Mouse (Mus musculus): ENCODE data around the gene Nlgn2. TPM values are rescaled to one million over a fixed set of nuclear protein-coding genes. Genes with fewer than 3 reads are reported as not detected.

The Nlgn2 gene
- polyA plus RNA-seq, 1 experiment = 6.0 TPM

- 92% methylated on average over 2 of the region's 2 CpGs for WGBS
- TF ChIP-seq POLR2A (IDR thresholded peaks at IDR 0.05; ENCODE audit: borderline replicate concordance, control insufficient read depth, low read depth, low read length) = no peak
- no peak for TF ChIP-seq CTCF (IDR thresholded peaks at IDR 0.05; ENCODE audit: control insufficient read depth, insufficient read depth, low read length)
- H3K4me1 ChIP-seq (ENCODE audit: control insufficient read depth, insufficient read depth, low read length) = no peaks in the 10 kb centered on the region
- H3K4me3 ChIP-seq (replicated peaks; ENCODE audit: control insufficient read depth, low read depth, low read length) = no peak overlapping the region
- H3K27ac ChIP-seq (ENCODE audit: control insufficient read depth, insufficient read depth, low read depth, low read length, poor library complexity) = no peak overlapping the region
Observed at GRCm38 (mm10) chr11:69807641-69808040, 29.9 kb downstream of the Nlgn2 start.

- no peaks in the 10 kb centered on the region for H3K4me1 ChIP-seq (ENCODE audit: control insufficient read depth, insufficient read depth, low read length)
- H3K27ac ChIP-seq (ENCODE audit: control insufficient read depth, insufficient read depth, low read depth, low read length, poor library complexity) = no peak overlapping the region
- 90% methylated on average over 4 of the region's 4 CpGs for WGBS
- TF ChIP-seq POLR2A (IDR thresholded peaks at IDR 0.05; ENCODE audit: borderline replicate concordance, control insufficient read depth, low read depth, low read length) = no peak
- TF ChIP-seq CTCF (IDR thresholded peaks at IDR 0.05; ENCODE audit: control insufficient read depth, insufficient read depth, low read length) = no peak
- H3K4me3 ChIP-seq (replicated peaks; ENCODE audit: control insufficient read depth, low read depth, low read length) = no peak overlapping the region
Observed at GRCm38 (mm10) chr11:69806378-69806777, 31.2 kb downstream of the Nlgn2 start.

DNA sequence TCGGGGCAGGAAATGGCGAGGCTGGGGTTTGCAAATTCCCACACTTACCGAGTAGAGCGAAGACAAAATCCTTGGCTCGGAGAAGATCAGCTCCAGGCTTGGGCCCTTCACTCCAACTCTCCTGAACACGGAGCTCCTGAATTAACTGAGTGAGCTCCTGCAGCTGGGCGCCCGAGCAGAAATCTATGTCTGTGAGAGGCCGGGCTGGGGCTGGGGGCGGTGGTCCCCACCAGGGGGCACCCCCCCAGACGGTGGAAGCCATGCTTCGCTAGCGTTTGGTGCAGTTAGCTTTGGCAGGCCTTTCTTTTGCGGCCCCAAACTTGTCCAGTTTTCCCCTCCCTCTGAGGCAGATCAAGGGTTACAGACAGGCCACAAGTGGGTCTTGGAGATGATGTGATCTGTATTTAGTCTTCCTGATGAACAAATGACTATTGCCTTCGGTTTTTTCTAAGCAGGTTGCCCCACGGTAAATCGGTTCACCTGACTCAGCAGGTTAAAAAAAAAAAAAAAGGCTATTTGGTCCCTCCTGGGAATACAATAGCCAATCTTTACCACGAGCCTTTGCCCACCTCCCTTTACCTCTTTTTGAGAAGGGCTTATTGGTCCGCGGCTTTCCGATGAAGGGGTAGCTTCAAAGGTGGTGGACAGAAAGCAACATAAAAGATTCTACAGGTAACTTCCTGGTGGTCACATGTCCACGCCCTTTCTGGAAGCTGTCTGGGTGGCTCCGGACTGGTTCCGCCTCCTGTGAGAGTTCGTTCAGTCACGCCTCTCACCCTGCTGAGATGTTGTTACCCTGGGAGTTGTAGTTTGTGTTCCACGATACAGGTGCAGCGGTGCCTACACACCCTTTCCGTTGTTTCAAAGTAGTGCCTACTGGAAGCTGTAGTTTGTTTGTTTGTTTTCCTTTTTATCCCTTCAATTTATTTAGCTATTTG, 32.3 kb downstream of the Nlgn2 start, which contains the start of gene Tmem102:
Gene Tmem102, minus strand, starts transcription at position 653 of the 938 bp plus-strand sequence.
- Histone ChIP-seq H3K4me3 (replicated peaks; ENCODE audit: control insufficient read depth, low read depth, low read length) (no peak within 1 kb of the TSS), H3K4me1 (ENCODE audit: control insufficient read depth, insufficient read depth, low read length) (no peaks in the 10 kb centered on the region; the same call in 1 of the 2 replicates), H3K27ac (ENCODE audit: control insufficient read depth, insufficient read depth, low read depth, low read length, poor library complexity) (no peak within 1 kb of the TSS)
- no peak for TF ChIP-seq POLR2A (IDR thresholded peaks at IDR 0.05; ENCODE audit: borderline replicate concordance, control insufficient read depth, low read depth, low read length)
- no peak for TF ChIP-seq CTCF (IDR thresholded peaks at IDR 0.05; ENCODE audit: control insufficient read depth, insufficient read depth, low read length)
- WGBS = 59% methylated on average over 29 of the region's 29 CpGs

DNA sequence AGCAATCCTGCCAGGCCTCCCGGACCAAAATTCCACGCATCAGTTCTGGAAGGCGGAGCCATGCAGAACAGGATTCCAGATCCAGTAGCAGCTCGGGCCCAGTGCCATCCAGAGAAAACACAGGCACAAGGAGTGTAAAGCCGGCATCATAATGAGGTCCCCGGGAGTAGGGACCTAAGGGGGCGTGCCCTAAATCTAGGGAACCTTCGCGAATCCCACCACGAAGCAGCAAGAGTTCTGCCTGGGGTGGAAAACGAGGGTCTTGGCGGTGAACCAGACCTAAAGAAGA, 33.0 kb downstream of the Nlgn2 start:
- Histone ChIP-seq H3K27ac (ENCODE audit: control insufficient read depth, insufficient read depth, low read depth, low read length, poor library complexity) (no peak overlapping the region), H3K4me1 (ENCODE audit: control insufficient read depth, insufficient read depth, low read length) (no peaks in the 10 kb centered on the region; the same call in 1 of the 2 replicates), H3K4me3 (replicated peaks; ENCODE audit: control insufficient read depth, low read depth, low read length) (no peak overlapping the region)
- TF ChIP-seq CTCF (IDR thresholded peaks at IDR 0.05; ENCODE audit: control insufficient read depth, insufficient read depth, low read length) = no peak
- 50% methylated on average over 12 of the region's 12 CpGs for WGBS

DNA sequence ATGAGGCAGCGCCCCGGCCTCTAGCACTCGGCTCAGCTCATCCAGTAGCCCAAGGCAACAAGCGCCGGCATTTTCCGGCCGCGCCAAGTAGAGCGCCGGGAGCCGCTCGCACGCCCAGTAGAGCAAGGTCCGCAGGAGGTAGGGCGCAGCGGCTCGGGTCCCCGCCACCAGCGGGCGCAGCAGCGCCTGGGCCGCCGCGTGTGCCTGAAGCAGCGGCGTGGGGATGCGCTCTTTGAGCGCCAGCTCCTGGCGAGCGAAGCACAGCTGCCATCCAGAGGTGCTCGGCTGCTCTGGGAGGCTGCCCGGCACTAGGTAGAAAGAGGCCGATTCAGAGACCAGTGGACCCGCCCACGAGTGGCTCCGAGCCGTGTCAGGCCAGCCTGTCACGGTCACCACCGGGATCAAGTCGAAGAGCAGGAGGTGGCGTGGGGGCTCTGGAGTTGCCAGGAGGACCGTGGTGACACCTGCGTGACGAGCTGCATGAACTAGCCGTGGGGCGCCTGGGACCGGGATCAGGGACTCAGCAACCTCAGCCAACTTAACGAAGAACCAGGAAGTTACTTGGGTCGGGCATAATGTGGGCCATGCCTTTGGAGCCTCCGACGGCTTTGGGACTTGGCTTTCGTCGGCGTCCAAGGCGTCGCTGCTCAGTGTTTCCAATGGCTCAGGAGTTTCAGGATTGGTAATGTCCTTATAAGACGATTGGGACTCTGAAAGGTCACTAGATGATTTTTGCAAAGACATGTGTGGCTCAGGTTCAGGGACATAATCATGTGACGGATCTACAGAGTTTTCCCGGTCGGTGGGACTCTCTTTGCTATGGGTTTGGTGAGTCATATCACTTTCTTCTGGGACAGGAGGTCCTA, 33.6 kb downstream of the Nlgn2 start:
- peaks cover 1% of the 10 kb centered on the region; the same call in 1 of the 2 replicates for H3K4me1 ChIP-seq (ENCODE audit: control insufficient read depth, insufficient read depth, low read length)
- TF ChIP-seq POLR2A (IDR thresholded peaks at IDR 0.05; ENCODE audit: borderline replicate concordance, control insufficient read depth, low read depth, low read length) (no peak), CTCF (IDR thresholded peaks at IDR 0.05; ENCODE audit: control insufficient read depth, insufficient read depth, low read length) (peak; percentile 65; the same call in 1 of the 2 replicates)
- no peak overlapping the region for H3K4me3 ChIP-seq (replicated peaks; ENCODE audit: control insufficient read depth, low read depth, low read length)
- 4% methylated on average over 60 of the region's 60 CpGs for WGBS
- no peak overlapping the region; the same call in 1 of the 2 replicates for H3K27ac ChIP-seq (ENCODE audit: control insufficient read depth, insufficient read depth, low read depth, low read length, poor library complexity)

GRCm38 (mm10) chr11:69803328-69803727, 34.3 kb downstream of the Nlgn2 start:
- Histone ChIP-seq H3K4me1 (ENCODE audit: control insufficient read depth, insufficient read depth, low read length) (peaks cover 1% of the 10 kb centered on the region; the same call in 1 of the 2 replicates), H3K27ac (ENCODE audit: control insufficient read depth, insufficient read depth, low read depth, low read length, poor library complexity) (no peak overlapping the region; the same call in 1 of the 2 replicates), H3K4me3 (replicated peaks; ENCODE audit: control insufficient read depth, low read depth, low read length) (no peak overlapping the region)
- TF ChIP-seq POLR2A (IDR thresholded peaks at IDR 0.05; ENCODE audit: borderline replicate concordance, control insufficient read depth, low read depth, low read length) (no peak), CTCF (IDR thresholded peaks at IDR 0.05; ENCODE audit: control insufficient read depth, insufficient read depth, low read length) (no peak)
- WGBS = 3% methylated on average over 12 of the region's 12 CpGs

GRCm38 (mm10) chr11:69802648-69803105, 34.9 kb downstream of the Nlgn2 start:
- no peak for TF ChIP-seq CTCF (IDR thresholded peaks at IDR 0.05; ENCODE audit: control insufficient read depth, insufficient read depth, low read length)
- under 1% methylated on average over 33 of the region's 33 CpGs for WGBS
- peak overlapping the region; percentile 33 for H3K4me3 ChIP-seq (replicated peaks; ENCODE audit: control insufficient read depth, low read depth, low read length)
- H3K4me1 ChIP-seq (ENCODE audit: control insufficient read depth, insufficient read depth, low read length) = peaks cover 1% of the 10 kb centered on the region; the same call in 1 of the 2 replicates
- H3K27ac ChIP-seq (ENCODE audit: control insufficient read depth, insufficient read depth, low read depth, low read length, poor library complexity) = no peak overlapping the region; the same call in 1 of the 2 replicates

Measured in bone marrow, adult 2 months (tissue).